Mouse (Mus musculus) thymus, adult 18-20 months (tissue): ENCODE data around the gene D630003M21Rik.
A peak's percentile ranks its signal among the peaks of the same experiment; 100 is the strongest.

Experiments
- DNase-seq, 2 experiments: peaks; one replicate each; pipeline ENCODE4 v3.0.0; 2022; ENCODE audit warnings: mixed read lengths in 2 of 2

The D630003M21Rik gene

DNA sequence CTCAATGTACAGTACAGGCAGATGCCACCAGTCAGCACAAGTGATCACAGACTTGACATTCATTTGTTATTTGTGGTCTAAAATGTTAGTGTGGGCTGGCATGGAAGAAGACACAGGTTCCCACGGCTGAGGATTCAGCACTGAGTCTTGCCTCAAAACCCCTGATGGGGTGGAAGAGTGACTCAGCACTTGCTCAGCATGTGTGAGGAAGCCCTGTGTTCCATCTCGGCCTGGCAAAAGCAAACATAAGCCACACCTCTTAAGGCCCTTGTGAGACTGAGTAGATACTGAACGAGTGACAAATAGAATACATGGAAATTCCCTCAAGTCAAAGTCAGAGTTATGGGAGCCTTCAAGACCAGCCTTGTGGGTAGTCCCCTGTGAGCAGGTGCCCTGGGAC lies 4.1 kb upstream of the D630003M21Rik start:
- DNase-seq, result no peak

DNA sequence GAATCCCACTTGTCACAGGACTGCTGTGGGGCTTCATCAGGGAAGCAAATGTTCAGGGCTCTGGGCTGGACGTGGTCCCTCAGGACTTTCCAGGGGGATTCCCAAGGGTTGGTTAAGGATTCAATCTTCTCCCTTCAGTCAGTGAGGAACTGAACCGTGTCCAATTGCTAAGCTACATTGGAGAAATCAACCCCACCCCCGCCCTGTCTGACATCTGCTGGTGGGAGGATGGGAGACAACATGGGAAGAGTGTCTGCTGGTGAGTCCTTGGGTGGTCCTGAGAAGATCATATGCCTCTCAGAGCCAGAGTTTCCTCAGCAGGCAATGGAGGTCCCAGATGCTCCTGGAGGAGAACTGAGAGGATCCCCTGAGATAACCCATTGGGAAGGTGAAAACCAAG lies 3.4 kb upstream of the D630003M21Rik start:
- DNase-seq, result no peak

DNA sequence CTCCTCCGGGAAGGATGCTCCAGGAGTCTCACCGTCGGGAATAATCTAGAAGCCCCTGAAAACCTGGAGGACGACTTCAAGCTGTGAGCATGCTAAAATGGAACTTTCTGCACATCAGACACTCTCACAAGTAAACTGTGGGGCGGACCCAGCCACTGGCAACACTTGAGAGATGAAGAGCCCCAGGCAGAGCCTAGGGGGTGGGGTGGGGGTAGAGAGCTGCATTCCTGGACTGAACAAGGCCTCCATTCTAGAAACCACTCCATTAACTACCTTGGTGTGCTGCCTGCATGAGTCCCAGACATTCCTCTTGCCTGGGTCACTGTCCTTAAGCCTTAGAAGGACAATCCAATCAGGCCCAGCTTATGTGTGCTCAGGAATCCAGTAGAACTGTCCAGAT lies 2.0 kb upstream of the D630003M21Rik start:
- DNase-seq, result no peak

DNA sequence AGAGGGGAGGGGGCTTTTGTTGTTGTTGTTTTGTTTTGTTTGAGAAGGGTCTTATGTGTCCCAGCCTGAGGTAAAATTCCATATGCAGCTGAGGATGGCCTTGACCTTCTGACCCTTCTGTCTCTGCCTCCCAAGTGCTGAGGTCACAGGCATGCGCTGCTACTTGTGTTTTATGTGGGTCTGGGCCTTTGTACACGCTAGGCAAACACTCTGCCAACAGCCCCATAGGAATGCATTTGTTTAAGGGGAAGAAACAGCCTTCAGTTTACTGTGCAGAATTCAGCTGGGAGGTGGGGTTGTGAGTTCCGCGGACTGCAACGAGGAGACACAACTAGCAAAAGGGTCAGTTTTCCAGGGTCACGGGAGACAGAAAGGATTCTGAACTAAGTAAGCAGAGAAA lies 1.6 kb upstream of the D630003M21Rik start:
- no peak for DNase-seq

DNA sequence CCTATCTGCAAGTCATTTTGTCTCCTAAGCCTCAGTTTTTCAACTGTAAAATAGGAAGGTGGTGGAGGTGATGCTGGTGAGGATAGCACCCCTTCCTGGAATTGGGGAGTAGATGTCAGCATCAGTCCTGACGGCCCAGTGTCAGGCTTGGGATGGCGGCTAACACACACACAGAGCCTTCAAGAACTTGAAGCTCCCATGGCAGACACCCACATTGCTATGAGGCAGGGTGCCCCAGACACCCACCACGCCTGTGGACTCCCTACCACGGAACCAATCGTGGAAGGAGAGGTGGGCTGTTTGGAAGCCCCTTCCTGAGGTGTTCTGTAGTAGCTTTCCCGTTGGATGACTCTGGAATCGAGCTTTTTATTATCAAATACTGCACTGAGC lies 476 bp upstream of the D630003M21Rik start:
- DNase-seq, result no peak

DNA sequence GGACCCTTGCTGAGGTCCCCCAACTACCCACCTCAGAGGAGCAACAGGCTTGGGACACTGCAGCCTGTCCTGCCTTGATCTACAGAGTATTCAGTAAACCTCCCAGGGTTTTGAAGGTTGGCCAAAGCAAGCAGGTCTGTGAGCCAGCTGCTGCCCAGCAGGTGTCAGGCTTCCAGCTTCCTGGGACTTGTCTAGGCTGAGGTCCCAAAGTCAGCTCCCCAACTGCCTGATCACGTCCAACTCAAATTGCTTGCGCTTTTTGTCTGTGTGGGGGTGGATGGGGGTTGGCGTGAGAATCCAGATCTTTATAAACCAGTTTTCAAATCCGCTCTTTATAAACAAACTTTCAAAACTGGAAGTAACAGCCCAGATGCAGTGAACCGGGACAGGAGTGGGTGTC lies 3.7 kb downstream of the D630003M21Rik start:
- no peak for DNase-seq

DNA sequence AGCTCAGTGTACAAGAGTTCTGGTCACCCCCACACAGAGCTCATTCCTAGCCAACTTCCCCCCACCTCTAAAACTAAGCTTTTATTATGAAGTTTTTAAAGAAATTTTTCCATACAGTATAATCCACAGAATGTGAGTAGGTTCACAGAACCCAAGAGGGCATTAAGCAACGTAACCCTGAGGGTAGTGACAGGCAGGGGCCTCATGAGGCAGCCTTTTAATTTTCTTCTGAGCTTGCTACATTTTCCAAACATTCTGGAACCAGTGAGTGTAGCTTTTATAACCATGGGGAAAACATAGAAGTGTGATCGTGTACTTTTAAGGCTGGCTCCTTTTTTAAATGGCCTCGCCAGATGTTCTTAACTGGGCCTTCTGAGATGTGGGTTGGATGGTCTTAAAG lies 5.5 kb downstream of the D630003M21Rik start:
- no peak for DNase-seq

DNA sequence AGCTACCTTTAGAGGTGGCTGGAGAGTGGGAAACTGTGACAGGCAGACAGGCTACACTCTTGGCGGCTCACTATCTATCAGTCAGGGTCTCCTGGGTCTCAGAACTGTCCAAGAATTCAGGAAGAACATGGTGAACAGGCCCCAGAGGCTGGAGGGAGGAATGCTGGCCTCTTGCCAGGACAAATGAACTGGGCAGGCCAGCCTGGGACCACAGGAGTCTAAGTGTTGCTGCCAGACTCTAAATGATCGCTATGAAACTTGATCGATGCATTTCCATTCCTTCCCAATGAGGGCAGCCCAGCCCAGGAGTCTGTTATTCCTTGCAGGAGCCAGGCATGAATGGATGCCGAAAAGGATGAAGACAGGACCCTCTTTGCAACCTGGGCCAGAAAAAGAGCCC lies 6.4 kb downstream of the D630003M21Rik start:
- DNase-seq, result no peak

DNA sequence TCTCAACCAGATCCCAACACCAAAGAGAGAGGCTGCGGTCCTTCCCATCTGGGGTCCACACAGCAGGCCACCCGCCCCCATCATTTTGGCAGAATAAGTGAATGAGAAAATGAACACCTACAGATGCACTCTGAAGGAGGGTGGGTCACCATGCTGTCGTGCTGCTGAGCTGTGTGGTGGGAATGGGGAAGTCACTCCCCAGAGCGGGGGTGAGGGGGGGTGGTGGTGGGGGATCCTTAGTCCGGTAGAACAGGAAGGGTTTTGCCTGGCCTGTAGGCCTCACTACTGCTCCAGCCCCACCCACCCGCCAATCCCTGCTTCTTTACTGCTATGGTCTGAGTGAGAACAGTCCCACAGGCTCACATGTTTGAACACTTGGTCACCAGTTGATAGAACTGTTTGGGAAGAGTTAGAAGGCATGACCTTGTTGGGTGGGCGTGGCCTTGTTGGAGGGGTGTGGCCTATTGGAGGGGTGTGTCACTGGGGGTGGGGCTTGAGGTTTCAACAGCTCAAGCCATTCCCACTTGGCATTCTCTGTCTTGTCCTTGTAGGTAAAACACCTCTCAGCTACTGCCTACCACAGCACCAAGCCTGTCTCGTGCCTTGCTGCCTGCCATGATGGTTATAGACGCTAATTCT lies 7.5 kb downstream of the D630003M21Rik start:
- no peak for DNase-seq

DNA sequence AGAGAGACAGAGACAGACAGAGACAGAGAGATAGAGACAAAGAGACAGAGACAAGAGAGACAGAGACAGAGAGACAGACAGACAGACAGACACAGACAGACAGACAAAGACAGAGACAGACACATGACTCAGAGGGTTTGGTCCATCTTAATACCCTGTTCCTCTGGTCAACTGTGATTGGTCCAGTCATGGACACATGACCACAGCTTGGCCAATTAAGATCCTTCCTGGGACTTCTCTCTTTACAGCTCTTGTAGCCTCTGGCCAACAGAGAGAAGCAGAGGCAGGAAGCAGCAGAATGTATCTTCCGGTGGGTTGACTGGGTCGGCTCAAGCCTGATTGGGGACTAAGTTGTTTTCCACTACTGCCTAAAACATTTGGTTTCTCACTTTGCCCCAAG lies 9.5 kb downstream of the D630003M21Rik start:
- DNase-seq, result no peak

DNA sequence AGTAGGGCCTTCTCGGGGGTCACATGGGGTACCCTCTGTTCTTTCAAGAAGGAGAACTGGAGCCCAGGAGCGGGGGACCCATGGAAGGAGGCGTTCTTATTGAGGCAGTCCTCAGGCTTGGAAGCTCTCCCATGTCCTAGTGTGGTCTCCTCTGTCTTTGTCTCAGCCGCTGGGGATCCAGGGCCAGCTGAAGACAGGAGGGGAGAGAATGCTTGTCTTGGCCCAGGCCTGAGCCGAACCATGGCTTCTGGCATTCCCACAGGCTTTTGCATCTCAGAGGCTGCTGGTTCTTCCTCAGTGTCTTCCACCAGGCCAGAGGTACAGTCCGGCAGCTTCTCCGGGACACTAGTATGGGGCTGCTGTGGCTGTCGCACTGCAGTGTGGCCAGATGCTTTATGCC lies 12.5 kb downstream of the D630003M21Rik start:
- DNase-seq, result no peak

DNA sequence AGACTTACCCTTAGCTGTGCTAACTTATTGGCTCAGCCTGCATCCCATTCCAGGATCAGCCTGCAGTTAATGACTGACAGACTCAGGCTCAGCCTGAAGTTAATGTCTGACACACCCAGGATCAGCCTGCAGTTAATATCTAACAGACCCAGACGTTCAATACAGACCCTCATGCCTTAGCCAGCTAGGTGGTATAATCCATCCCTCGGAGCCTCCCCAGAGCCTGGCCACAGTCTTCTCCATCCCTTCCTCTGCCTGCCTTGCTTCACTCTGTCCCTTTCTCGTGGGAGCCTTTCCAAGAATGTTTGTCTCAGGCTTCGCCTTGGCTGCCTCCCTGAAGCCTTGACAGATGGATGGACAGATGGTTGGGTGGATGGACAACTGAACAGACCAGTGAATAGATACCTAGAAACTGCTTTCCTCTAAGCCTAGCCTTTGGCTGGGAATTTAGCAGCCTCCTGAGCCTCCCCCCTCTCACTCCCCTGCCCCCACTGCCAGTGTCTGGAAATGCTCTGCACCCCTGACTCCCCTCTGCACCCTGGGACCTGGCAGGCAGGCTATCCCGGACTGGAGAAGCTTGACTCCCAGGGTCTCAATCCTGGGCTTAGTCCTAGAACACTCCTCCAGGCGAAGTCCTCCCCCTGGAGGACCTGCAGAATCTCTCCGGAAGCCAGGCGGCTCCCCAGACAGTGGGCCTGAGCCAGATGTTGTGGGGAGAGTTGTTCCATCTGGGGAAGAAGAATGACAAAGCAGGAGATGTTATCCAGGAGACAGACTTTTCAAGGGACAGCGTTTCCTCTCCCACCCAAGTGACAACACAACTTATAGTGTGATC lies 13.5 kb downstream of the D630003M21Rik start:
- no peak for DNase-seq

DNA sequence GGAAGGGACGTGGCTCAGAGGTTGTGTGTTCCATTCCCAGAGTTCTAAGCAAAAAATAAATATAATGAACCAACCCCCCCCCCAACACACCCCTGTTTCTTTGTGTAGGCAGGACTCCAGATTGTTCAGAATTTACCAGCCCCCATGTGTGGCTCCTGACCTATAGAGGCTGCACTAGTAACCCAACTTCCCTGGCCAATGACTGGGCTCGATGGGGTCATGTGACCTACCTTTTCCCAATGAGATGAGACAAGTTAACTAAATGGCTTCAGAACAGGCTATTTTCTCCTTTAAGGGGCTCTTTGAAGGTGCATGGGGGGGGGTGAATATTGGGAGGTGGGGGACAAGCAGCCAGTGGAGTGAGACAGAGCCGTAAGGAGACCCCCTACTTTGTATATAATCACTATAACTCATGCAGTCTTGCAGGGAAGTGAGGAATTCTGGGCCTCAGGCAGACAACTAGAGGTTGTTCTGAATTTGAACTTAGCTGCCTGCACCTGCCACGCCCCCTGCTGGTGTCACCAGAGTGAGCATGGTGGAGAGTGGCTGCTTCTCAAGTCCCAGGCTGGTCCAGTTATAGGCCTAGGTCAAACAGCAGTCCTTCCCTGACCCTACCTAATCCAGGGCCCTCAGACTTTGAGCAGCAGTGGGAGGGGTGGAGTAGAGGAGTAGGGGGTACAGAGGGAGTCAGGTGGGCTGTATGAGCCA lies 17.1 kb downstream of the D630003M21Rik start:
- DNase-seq, result no peak

DNA sequence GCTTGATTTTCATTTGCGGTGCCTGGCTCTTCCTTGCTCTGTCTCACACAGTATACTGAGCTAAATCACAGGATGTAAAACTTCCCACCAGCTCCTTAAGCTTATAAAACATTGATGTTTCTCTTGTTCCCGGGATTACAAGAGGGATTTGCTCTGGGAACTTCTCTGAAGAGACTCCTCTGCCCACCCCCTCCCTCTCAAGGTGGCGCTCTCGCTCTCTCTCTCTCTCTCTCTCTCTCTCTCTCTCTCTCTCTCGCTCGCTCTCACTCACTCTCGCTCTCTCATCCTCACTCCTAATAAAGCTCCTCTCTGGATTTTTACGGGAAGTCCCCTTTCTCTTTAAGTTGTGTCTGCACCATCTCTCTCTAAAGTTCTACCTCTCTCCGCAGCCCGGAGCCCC lies 18.1 kb downstream of the D630003M21Rik start:
- no peak for DNase-seq

DNA sequence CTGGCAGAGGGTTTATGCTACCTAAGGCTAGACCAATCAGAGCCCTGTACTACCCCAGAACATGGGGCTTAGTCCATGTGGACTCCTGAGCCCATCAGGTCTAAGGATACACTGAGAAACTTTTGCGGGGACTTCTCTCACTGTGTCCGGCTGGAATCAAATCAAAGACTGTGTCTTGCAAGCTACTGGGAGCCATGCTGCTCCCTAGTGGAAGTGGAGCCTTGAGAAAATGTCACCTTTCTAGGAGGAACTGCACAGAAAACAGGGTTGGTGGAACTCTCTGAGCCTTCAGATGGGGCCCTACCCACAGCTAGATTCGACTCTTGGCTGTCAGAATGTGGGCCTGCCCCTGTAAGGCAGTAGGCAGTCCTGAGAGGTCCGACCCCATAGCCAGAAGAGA lies 18.5 kb downstream of the D630003M21Rik start:
- no peak for DNase-seq

DNA sequence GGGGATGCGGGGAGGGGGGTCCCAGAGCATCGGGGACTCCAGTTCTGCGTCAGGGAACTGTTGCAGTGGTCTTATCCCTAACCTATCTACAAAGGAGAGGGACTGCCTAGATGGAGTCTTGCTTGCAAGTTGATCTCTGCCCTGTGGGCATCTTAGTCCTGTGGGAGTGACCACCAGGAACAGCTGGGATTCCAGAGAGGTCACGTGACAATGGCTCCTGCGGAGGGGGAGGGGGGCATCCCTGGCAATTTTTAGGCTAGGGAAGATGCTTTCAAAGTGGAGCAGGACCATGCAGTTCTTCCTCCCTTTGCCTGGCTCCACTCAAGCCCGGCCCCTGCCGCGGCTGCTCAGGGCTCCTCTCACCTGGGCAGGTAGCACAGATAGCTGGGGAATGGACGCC lies 19.2 kb downstream of the D630003M21Rik start:
- no peak for DNase-seq

DNA sequence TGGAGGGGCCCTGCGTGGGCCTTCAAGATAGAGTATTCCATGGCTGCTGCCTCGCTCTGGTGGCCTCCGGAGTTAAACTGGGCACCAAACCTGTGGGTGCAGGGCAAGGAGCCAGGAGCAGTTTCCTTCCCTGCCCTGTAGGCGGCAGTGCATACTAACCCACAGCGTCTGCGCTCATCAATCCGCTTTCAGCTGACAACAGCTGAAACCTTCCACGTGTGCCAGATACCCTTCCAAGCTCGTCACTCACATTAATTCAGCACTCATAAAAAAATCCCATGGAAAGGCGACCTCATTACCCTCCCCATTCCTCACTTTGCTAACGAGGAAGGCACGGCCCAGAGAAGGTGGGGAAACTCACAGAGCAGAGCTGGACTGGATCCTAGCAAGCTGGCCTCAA lies 21.2 kb downstream of the D630003M21Rik start:
- DNase-seq, result peak in 1 of 2 experiments; percentile 16

DNA sequence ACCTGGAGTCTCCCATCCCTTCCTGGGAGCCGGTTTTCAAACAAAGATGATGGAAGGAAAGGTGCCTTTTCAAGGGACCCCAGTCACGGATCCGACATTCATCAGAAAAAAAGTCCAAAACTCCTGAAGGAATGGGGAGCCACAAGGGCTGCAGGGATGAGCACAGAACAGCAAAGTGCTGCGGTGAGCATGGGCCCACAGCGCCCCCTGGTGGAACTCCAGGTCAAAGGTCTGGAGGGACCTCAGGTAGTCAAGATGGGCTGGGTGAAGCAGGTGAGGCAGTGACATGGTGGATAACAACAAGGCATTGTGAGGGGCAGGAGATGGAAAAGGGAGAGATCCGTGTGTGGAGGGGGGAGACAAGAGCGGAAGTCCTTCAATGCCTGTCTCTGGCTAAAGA lies 24.9 kb downstream of the D630003M21Rik start:
- peak; percentile 29 to 33 for DNase-seq

DNA sequence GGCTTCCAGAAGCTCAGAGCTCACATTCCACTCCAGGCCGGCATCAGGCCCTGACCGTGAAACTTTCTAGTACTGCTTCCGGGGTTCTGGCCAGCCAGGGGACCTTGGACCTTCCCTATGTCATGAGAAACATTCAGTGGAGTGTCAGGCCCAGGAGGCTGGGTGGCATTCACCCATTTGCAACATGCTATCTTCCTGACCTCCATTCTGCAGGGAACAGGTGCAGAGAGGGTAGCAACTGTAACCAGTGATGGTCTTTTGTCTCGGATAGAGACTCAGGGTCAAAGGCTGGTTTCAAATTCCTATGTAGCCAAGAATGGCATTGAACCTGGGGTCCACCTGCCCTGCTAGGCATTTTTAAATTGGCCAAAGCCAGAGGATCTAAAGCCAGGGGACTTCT lies 25.3 kb downstream of the D630003M21Rik start:
- no peak for DNase-seq

DNA sequence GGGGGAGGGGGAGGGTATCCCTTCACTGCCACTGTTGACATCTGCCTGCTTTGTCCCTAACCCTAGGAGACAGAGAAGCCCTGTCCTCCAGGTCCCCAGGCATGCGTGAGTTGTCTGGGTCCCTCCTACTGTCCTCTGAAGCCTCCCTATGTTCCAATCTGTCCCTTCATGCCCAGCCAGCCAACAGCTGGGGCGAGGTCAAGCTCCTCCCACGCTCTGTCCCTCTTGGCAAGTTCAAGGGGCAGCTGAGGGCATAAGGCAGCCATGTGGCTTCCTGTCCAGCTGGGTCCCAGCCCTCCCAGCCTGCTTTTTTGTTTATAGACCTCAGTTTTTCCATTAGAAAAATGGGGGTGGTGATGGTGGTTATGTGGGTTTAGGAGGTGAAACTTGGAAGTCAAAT lies 29.7 kb downstream of the D630003M21Rik start:
- no peak for DNase-seq

DNA sequence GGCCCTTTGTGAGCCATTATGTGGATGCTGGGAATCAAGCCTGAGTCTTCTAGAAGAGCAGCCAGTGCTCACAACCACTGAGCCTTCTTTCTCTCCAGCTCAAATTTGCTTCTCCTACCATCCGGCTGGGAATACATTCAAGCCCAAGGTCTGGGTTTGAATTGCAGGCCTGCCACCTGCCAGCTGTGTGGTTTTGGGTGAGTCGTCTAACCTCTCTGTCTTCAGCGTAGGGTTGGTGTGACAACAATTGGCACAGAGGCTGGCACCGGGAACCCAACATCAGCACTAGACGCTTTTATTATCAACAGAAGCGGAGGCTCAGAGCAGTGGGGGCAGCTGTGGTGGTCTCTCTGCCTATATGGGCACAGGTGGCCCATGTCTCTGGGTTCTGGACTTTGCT lies 30.2 kb downstream of the D630003M21Rik start:
- DNase-seq, result no peak

DNA sequence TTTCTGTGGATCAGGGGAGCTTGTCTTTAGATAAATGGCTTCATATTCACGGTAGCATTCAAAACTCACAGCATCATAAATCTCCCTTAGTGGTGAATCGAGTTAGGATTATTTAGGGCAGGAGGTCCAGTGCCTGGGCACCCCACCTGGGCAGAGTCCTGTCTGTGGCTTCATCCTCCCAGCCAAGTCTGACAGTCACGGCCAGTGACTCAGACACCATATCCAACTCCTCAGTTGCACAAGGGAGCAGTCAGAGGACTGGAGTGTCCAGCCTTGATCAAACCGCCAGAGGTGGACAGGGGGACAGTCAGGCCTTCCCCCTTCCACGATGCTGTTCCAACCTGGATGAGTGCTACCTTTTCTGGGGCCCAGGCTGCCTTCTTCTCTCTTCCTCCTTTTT lies 31.1 kb downstream of the D630003M21Rik start:
- no peak for DNase-seq

DNA sequence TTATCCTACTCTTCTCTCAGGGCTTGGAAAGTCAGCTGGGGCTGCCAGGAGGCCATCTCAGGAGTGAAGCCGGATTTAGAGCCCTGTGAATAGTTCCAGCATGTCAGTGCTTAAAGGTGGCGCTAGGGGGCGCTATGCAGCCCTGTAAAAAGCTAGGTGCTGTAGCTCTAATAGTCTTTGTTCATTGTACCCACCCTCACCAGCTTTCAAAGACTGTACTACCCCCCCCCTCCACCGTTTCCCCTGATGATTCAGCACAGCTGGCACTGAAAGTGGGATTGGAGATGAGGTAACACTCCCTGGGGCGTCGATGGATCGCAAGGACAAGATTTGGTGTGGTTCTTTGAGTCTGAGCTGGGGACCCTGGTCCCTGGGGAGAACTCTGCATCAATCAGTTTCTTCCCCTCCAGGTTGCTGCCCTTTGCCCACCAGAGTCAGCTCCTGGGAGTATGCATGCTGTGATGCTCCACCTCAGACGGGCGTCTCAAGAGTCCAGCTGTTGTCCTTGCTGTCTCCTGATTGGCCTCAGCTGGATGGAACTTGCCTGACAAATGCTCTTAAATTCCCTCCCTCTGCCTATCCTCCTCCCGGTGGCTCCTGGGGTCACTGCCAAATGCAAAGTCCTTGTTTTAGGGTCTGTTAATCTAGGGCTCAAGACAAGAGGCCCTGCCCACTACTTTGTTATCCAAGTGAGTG lies 33.9 kb downstream of the D630003M21Rik start:
- DNase-seq, result no peak
